ENCODE assay signal across 19 mouse cellular contexts in the genomic region with DNA sequence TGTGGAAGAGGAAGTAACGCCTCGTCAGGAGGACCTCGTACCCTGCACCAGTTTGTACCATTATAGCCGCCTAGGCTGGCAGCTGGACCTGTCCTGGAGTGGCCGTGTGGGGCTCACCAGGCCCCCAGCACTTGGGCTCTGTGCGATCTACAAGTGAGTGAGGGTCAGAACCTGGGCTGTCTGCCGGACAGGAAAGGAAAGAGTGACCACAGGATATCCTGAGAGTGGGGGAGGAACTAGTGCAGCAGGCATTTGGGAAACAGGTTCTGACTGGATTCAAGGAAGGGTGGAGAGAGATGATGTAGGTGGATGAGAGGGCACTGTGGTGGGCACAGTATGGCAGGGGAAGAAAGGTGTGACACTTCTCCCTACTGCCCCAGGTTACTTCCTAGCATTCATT. TPM values are rescaled to one million over a fixed set of nuclear protein-coding genes. Genes with fewer than 3 reads are reported as not detected.
DNase-seq lines count a peak whose midpoint lies in the region; ATAC-seq lines count a peak whose summit lies in the region.
"Had no signal": no experiment of that assay in that cellular context is flagged by ENCODE, and none has a peak within 500 bp of the region (broad histone marks: within the 10 kb centered on the region; RNA-seq: fewer than 3 reads in every experiment).

No protein-coding gene starts in this region.

- H3K4me1 ChIP-seq in heart, embryonic 11.5 days (ENCODE audit: control insufficient read depth, insufficient read depth, low read length): peaks cover 4% of the 10 kb centered on the region; the same call in 1 of the 2 replicates

- H3K4me2 ChIP-seq in heart, embryonic 11.5 days: no peak overlapping the region
- H3K4me2 ChIP-seq: forebrain, embryonic 12.5 days; hindbrain, embryonic 14.5 days; liver, embryonic 12.5 days had no signal

- peak overlapping the region; percentile 43; the same call in 1 of the 2 replicates for H3K9ac ChIP-seq in heart, embryonic 11.5 days (ENCODE audit: low read depth, low read length)
- H3K9ac ChIP-seq: forebrain, embryonic 12.5 days; hindbrain, embryonic 14.5 days; liver, embryonic 12.5 days had no signal

- 51% methylated on average over 7 of the region's 7 CpGs for WGBS in heart, embryonic 11.5 days (ENCODE audit: insufficient replicate concordance)

- H3K36me3 ChIP-seq in heart, embryonic 11.5 days (ENCODE audit: control insufficient read depth, insufficient read depth, low read length): no peaks in the 10 kb centered on the region
- H3K36me3 ChIP-seq: embryonic facial prominence, embryonic 10.5 days; forebrain, embryonic 12.5 days; liver, embryonic 12.5 days; midbrain, embryonic 10.5 days had no signal

- no peaks in the 10 kb centered on the region for H3K27me3 ChIP-seq in heart, embryonic 11.5 days (ENCODE audit: control insufficient read depth, insufficient read depth, low read length)
- H3K27me3 ChIP-seq: forebrain, embryonic 12.5 days had no signal

- no peak for DNase-seq in heart, adult 8-10 months (ENCODE audit: low spot score)
- peak; percentile 40 for DNase-seq in kidney, postnatal 14 days
- DNase-seq in kidney, adult 18-20 months: no peak
- peak; percentile 41 for DNase-seq in lung, postnatal 10 days
- no peak for DNase-seq in lung, postnatal 25 days (ENCODE audit: low spot score)
- DNase-seq in heart, postnatal 4 days: peak; percentile 30
- DNase-seq: cerebellum, adult 2 months; cerebellum, postnatal 36 days; right cerebral cortex, postnatal 25 days; thymus, postnatal 36 days had no signal

- H3K4me3 ChIP-seq in heart, embryonic 11.5 days (ENCODE audit: low read depth, low read length): no peak overlapping the region
- H3K4me3 ChIP-seq: embryonic facial prominence, embryonic 10.5 days; forebrain, embryonic 12.5 days; layer of hippocampus, adult 2 months; liver, embryonic 12.5 days; midbrain, embryonic 10.5 days had no signal

- no peaks in the 10 kb centered on the region for H3K9me3 ChIP-seq in heart, embryonic 11.5 days (replicated peaks; ENCODE audit: control insufficient read depth, low read length)
- H3K9me3 ChIP-seq: embryonic facial prominence, embryonic 10.5 days; forebrain, embryonic 12.5 days; liver, embryonic 12.5 days; midbrain, embryonic 10.5 days had no signal

- H3K27ac ChIP-seq in heart, embryonic 11.5 days (ENCODE audit: low read depth, low read length): 0 out of 2 replicates have a peak overlapping the region, but pooled peaks have one; percentile 43
- H3K27ac ChIP-seq: forebrain, embryonic 12.5 days; hindbrain, embryonic 14.5 days; layer of hippocampus, adult 2 months; liver, embryonic 12.5 days; macrophage; midbrain, embryonic 10.5 days had no signal

- ATAC-seq in heart, embryonic 11.5 days (replicated peaks; ENCODE audit: insufficient number of reproducible peaks, low FRiP score, low TSS enrichment): no peak
- ATAC-seq: liver, embryonic 12.5 days had no signal

RNA-seq across cellular contexts. Expression of a gene that starts 0.5 kb away (rescaled TPM):
- polyA plus RNA-seq in heart, embryonic 11.5 days (2014; fragmentation: Nextera tagmentation; extraction: Ambion mirVana): 0.41 and 0.54 TPM in 2 replicates
- total RNA-seq in heart, adult 8-10 months (2022): under 1 TPM; 0.14 to 0.35 (median 0.31) TPM
- total RNA-seq in heart, postnatal 4 days (2021): under 1 TPM; 0.38 to 0.64 TPM
- total RNA-seq: neutrophil, adult 5-6 weeks had no signal
- polyA plus RNA-seq: macrophage had no signal

RNA-seq across cellular contexts. Expression of a gene that starts 2.9 kb away (rescaled TPM):
- 17.3 and 17.8 TPM in 2 replicates for polyA plus RNA-seq in heart, embryonic 11.5 days (2014; fragmentation: Nextera tagmentation; extraction: Ambion mirVana)
- total RNA-seq in heart, adult 8-10 months (2022): 10 to 100 TPM in 3 of 4 experiments, 1 to 10 TPM in 1; 9.7 to 10.1 (median 10.1) TPM
- 10 to 100 TPM; 17.1 to 25.9 TPM for total RNA-seq in heart, postnatal 4 days (2021)

RNA-seq across cellular contexts. Expression of a gene that starts 53.1 kb away (rescaled TPM):
- polyA plus RNA-seq in heart, embryonic 11.5 days (2014; fragmentation: Nextera tagmentation; extraction: Ambion mirVana): 14.7 and 15.4 TPM in 2 replicates
- 10 to 100 TPM; 13.8 to 22.8 (median 17.9) TPM for total RNA-seq in heart, adult 8-10 months (2022)
- 10 to 100 TPM; 32.5 to 40.1 TPM for total RNA-seq in heart, postnatal 4 days (2021)

Comparison
In these comparisons a context has a peak if more than half of its experiments do, and no peak if none do; other contexts are left out.
1. DNase-seq: peak in kidney, postnatal 14 days (single experiment), lung, postnatal 10 days (single experiment) and heart, postnatal 4 days (single experiment); none in heart, adult 8-10 months (single experiment), kidney, adult 18-20 months (single experiment) and lung, postnatal 25 days (single experiment).